Mouse (Mus musculus) retina, adult 2 months (tissue): Measurements from ENCODE around the gene Ephb6.

Experiments used
- DNase-seq: peaks from one replicate; pipeline ENCODE4 v3.0.0-alpha.2; 2012; ENCODE audit warnings: low read depth, low spot score

The Ephb6 gene

DNA sequence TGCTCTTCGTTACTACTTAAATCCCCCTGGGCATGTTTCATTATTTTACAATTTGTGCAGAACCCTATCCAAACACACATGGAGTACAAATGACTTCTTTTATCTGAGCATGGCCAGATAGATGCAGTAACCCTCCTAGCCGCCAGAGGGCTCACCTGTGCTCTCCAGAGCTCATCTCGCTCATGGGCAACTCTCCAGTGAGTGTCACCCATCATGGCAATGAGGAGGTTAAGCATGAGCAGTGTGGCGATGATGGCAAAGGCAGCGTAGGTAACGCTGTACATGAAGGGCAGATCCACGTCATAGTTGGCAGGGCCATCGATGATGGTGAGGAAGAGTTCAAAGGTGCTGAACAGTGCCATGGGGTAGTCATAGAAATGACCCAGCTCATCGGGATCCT lies 17.4 kb downstream of the Ephb6 start:
- no peak for DNase-seq

DNA sequence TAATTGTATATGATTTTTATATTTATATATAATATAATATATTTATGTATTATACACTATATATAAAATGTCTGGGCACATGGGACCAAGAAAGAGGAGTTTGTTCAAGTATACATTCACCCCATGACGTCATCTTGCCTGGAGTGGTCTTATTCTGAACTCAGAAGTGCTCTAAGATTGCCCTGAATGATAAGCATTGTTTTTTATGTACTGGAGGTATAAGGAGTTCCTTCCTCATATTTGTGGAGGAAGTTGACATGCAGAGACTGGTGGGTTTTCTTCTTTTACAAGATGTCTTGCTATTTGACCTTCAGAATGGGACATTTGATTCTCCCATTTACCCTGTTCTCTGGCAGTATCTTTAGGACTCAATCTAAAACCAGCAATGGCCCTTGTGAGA lies 22.9 kb downstream of the Ephb6 start:
- DNase-seq = no peak

DNA sequence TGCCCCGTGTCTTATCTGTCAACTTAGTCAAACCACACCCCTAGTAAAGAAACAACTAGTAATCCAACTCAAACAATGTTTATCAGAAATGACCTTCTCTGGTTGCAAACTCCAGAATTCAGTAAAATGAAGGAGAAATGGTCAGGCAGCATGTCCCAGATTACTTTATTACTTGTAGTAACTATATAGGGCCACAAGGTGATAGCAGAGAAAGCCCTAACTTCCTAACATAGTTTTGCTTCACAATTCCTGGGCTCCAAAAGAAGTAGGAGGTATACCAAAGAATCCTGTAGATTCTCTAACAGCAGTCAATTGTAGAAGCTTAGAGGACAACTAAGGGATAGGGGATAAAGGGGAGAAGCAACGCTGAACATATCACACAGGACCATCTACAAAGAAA lies 25.5 kb downstream of the Ephb6 start:
- DNase-seq = no peak

DNA sequence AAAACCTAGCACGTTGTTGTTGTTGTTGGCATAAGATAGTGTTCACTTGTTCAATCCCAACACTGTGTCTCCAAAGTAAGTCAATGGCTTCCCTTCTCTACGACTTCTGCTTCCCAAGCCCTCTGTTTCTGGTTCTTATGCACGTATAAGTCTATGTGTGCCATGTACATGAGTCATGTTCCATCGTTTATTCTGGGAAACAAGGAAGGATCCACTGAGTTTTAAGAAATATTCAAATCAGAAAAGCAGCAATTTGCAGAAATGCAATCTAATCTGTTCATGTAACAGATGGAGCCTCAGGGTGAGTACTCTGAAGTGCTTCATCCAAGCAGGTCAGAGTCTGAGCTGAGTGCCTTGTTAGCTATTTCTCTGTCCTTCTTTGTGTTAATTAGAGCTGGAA lies 26.3 kb downstream of the Ephb6 start:
- no peak for DNase-seq

DNA sequence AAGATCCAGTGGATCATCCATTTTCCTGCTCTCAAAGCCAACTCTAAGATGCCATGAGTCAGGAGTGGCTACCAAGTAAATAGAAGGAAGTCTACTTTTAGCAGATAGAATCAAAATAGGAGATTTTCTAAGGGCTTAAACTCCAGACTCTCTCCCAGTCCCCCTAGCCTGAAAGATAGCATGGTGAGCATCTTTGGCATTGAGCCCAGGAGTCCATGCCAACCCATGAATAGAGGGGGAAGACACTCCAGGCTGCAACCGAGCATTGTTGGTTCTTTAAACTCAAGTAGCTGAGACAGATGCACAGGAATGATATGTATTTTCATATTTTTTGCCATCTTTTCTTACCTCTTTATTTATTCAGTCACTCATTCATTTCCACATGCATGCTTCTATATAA lies 29.9 kb downstream of the Ephb6 start:
- no peak for DNase-seq

DNA sequence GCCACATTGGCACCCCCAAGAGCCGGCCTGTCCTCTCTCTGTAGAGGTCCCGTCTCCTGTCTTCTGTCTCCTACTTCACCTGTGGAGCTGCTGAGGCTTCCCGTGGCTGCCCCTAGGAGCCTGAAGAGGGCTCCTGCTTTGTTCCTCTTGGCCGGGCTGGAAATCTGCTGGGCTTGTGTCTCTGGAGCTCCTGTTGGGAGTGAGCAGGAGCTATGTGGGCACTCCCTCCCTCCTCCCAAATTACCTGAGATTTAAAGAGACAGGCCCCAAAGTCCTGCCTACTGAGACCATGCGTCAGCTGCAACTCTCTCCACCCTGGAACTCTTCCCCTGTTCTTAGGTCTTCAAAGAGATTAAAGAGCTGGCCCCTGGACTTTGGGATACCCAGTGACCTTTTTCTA lies 30.9 kb downstream of the Ephb6 start, which contains the start of gene Trpv6:
Trpv6 (minus strand) TSS at position 228 of the 400 bp plus-strand sequence.
- DNase-seq = no peak

DNA sequence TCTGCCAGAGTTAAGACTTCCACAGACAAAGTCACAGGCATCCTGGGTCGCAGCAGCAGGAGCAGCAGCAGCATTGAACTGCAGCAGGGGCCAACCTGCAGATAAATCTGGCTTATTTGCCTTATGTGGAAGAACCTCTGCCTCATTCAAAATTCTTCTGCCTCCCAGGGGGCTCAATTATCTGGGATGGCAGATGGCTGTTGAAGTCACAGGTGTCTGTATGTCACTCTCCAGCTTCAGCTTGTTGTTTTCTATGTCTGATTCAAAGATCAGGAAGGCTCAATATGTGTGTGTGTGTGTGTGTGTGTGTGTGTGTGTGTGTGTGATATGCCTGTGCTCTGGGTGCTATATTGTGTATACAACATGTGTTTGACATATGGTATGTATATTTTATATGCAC lies 32.1 kb downstream of the Ephb6 start:
- DNase-seq = no peak

DNA sequence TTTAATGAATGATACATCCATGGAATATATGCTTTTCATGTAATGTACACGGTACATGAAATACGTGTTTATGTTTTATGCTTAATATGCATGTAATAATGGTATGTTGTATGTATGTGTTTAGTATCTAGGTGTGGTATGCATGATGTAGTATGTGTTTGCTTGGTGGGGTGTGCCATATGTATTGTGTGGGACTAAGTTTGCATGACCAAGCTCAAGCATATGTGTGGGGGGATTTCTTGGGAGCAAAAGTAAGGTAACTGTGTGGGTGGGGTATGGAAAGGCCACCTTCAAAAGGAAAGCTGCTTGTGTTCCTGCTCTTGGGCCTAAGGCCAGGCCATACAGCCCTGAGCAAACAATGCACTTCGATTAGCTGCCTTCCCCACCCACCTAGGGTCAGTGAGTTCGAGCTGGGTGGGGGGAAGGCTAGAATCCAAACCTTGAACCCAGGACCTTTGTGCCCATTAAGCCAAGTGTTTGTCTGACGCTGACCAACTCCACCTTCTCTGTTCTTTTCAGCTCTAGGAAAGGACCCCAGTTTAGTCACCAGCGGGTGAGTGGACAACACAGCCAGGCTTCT lies 32.7 kb downstream of the Ephb6 start:
- DNase-seq = no peak

DNA sequence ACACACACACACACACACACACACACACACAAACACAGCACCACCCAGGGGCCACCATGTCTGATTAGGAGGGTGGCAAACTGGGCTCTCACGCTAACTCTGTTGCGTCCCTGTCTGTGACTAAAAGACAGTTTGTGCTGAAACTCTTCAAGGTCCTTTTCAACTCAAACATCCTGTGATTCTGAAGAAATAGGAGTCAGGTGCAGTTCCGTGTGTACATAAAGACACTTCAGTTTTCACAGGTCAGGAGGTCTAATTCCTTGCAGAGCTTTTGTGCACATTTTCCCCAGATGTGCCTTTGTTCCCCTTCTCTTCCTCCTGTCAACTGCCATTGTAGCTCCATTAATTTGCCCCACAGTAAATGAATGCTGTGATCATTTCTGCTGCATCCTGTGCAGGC lies 35.2 kb downstream of the Ephb6 start:
- no peak for DNase-seq

DNA sequence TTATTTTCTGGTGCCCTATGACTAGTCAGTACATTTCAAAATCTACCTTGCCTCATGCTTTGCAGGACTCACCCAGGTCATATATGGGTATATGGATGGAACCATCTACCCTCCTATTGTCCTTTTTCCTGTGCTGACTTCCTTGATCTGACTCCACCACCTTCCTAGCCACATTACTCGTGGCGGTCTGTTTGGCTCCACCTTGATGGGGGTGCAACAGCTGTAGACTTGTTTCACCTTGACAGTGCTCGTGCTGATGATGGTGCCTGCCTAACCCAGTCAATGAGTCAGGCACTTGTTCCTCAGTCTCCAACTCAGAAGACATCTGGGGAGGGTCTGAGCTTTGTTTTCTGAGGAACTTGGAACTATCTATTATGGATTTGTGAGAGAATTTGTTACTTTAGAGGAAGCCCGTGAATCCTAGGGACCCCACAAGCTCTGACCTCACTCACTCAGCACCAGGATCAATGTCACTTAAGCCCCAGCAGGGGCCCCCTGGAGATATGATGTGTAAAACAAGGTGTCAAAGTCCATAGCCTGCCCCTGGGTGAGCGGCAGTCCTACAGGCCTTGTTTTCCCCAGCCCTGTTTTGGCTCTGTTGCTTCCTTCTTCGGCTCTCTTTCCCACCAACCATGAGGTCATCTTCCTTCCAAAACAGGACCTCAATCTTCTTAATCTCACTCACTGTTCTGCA lies 36.0 kb downstream of the Ephb6 start:
- DNase-seq = no peak

DNA sequence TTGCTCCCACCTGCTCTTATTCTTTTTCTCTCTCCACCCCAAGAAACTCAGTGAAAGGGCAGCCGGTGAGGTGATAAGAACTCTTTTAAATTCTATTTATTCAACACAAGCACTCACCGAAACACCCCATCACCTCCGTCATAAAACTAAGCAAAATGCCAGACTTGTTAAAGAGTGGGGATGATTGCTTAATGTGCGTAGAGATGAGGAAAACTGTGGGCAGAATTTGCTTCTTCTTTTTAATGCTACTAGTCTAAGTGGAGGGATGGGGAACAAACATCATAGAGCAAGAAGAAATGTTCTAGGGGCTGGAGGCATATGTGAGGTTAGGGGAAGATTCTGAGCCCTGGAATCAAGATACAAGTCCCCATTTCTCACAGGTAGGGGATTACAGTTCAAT lies 37.5 kb downstream of the Ephb6 start:
- DNase-seq = no peak

DNA sequence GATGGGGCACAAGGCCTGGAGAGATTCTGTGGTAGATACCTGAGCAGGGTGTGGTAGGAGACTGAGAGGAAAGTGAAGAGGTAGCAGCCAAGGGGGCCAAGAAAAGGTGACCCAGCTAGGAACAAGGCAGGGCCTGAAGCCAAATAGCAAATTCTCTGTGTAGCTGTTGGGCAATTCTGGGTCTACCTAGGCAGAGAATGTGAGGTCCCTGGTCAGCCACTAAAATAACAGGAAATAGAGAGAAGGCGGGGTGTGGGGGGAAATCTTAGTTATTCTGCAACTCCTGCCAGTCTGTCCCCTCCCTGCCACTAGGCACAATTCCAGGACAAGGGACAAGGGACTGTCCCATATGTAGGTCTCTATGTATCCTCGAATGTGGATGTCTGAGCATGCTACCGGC lies 37.9 kb downstream of the Ephb6 start:
- no peak for DNase-seq

DNA sequence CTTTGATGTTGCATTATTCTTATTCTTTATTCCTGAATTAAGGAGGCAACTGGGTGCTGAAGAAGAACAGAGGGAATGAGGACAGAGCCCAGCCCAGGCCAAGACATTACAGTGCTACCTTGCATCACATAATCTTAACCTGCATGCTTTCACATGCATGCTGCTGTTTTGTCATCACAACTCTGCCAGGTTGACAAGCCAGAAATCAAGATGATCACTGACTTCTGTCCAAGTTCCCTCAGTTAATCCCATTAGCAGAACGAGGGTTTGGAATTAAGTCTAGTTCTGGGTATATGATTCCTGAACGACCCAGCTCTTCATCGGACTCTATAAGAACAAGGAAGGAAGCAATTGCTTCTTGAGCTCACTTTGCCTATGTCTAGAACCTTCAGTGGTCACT lies 40.9 kb downstream of the Ephb6 start:
- DNase-seq = no peak

DNA sequence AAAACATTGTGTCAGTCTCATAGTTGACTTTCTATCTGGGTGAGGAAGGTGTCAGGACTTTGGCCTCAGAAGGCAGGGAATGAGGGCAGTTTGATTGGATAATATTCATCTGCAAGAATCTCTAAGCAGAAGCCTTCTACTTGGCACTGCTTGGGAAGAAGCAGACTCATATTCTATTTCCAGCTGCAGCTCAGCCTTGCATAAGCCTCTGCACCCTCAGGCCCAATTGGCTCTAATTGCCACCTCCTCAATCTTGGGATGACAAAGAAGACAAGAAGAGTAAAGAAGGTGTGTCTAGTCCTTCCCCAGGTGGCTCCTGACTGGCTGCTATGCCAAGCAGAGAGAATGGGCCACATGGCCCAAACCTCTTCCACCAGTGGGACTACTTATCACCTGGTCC lies 41.4 kb downstream of the Ephb6 start:
- no peak for DNase-seq

DNA sequence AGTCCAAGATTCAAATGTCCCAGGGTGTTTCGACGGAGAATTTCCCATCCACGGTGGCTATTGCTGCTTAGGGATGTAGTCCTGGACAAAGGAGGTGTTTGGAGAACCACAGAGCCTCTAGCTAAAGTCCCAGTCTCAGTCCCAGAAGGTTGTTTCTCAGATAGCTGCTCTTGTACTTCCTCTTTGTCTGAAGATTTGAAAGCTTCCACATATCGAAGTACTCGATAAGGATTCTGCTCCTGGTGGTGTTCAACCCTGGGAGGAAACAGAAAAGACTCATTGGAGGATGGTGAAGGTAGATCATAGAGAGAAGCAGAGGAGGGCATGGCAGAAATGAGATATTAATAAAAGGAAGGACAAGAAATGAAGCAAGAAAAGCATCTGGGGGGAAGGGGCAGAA lies 47.9 kb downstream of the Ephb6 start:
- no peak for DNase-seq

DNA sequence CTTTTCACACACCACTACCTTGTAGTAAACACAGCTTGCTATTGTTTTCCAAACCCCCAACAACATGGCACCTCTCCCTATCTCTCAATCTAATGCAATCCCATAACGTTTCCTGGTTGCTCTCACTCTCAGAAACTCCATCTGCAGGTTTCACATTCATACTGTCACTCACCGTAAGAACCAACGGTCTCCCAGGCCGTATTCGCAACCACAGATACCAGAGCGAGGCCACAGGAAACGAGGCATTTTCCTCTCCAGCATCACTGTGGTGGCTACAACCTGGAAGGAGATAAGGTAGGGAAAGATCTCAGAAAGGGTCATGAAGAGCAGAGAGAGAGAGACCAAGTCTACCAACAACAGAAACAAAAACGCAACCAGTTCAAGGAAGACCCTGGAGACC lies 49.4 kb downstream of the Ephb6 start:
- no peak for DNase-seq

DNA sequence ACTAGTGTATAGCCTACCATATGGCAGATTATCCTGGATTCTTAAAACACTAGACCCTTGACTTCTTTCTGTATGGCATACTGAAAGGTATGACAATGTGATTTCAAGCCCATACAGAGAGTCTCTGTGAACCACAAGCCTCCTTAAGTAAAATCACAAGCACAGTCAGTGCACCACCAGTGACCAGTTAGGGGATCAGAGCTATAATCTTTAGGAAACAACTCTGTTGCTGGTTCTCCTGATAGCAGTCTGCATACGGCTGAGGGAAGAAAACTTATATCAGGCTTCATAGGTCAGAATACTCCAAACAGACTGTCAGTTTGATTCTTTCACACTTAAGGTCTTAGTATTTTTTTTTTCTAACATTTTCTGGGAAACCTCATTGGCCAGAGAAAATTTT lies 53.2 kb downstream of the Ephb6 start:
- DNase-seq = no peak

DNA sequence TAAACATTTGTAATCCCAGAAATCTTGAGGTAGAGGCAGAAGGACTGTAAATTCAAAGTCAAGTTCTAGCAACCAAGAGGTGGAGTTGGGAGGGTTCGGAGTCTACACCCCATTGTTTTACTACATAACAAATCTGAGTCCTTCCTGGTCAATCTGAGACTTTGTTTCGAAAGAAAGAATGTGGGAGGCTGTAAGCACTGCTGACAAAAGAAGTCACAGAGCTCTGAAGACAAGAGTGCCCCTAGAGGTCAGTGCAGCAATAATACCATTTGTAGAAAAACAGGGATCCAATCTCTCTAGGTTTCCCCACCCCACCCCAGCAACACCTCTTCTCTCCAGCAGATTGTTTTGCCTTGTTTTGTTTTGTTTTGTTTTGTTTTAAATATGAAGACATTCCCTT lies 57.0 kb downstream of the Ephb6 start:
- DNase-seq = no peak
